16 mouse cellular contexts compared by ENCODE assay signal in genomic region chr8:107859770-107860169, GRCm38 (mm10).
A peak's percentile ranks its signal among the peaks of the same experiment; 100 is the strongest.
DNase-seq lines count a peak whose midpoint lies in the region; ATAC-seq lines count a peak whose summit lies in the region.
"Had no signal": no experiment of that assay in that cellular context is flagged by ENCODE, and none has a peak within 500 bp of the region (broad histone marks: within the 10 kb centered on the region; RNA-seq: fewer than 3 reads in every experiment).

No protein-coding gene starts in this region.

- DNase-seq in frontal cortex, postnatal 36 days (ENCODE audit: low spot score in 2 of 2): no peak
- DNase-seq in 3134 (ENCODE audit: extremely low read depth, insufficient read length, low spot score) (peak; percentile 9), NIH3T3 (ENCODE audit: low read depth) (peak; percentile 3), liver (no peak)
- DNase-seq in cerebellum, postnatal 14 days: no peak
- no peak for DNase-seq in embryo, embryonic 9.5 days (ENCODE audit: extremely low spot score)
- DNase-seq: cerebellum, postnatal 25 days; lung, adult 2 months; right cerebral cortex, adult 18-20 months; thymus, postnatal 4 days had no signal

- no peaks in the 10 kb centered on the region for H3K27me3 ChIP-seq in forebrain, embryonic 16.5 days (replicated peaks; ENCODE audit: control insufficient read depth, insufficient read depth, low read length)
- H3K27me3 ChIP-seq: intestine, embryonic 15.5 days; kidney, embryonic 15.5 days had no signal

- H3K4me3 ChIP-seq in forebrain, embryonic 16.5 days (replicated peaks; ENCODE audit: low read length): no peak overlapping the region
- H3K4me3 ChIP-seq: intestine, embryonic 15.5 days; kidney, embryonic 15.5 days had no signal

- H3K4me2 ChIP-seq in forebrain, embryonic 16.5 days (ENCODE audit: low read length): no peak overlapping the region
- H3K4me2 ChIP-seq: intestine, embryonic 15.5 days; kidney, embryonic 15.5 days had no signal

- 56% methylated on average over 4 of the region's 4 CpGs for WGBS in forebrain, embryonic 16.5 days

- peak overlapping the region; percentile 76 for H3K27ac ChIP-seq in forebrain, embryonic 16.5 days (ENCODE audit: low read length)
- H3K27ac ChIP-seq: intestine, embryonic 15.5 days; kidney, embryonic 15.5 days; macrophage had no signal

- ATAC-seq in frontal cortex, adult (ENCODE audit: low TSS enrichment): 0 out of 2 replicates have a peak, but pooled peaks have one; percentile 13
- peak; percentile 82 for ATAC-seq in forebrain, embryonic 16.5 days
- ATAC-seq: activated CD4-positive, CD25-positive, alpha-beta regulatory T cell, adult 4 months; intestine, embryonic 15.5 days had no signal

- H3K4me1 ChIP-seq in forebrain, embryonic 16.5 days (replicated peaks; ENCODE audit: control insufficient read depth, insufficient read depth, low read length): peaks cover 16% of the 10 kb centered on the region
- H3K4me1 ChIP-seq: intestine, embryonic 15.5 days; kidney, embryonic 15.5 days had no signal

- no peak overlapping the region for H3K9ac ChIP-seq in forebrain, embryonic 16.5 days (replicated peaks; ENCODE audit: low read depth, low read length)
- H3K9ac ChIP-seq: intestine, embryonic 15.5 days; kidney, embryonic 15.5 days had no signal

- no peaks in the 10 kb centered on the region for H3K36me3 ChIP-seq in forebrain, embryonic 16.5 days (ENCODE audit: control insufficient read depth, insufficient read depth)
- H3K36me3 ChIP-seq: intestine, embryonic 15.5 days; kidney, embryonic 15.5 days had no signal

- no peaks in the 10 kb centered on the region for H3K9me3 ChIP-seq in forebrain, embryonic 16.5 days (ENCODE audit: control insufficient read depth, low read length)
- H3K9me3 ChIP-seq: intestine, embryonic 15.5 days; kidney, embryonic 15.5 days had no signal

Comparison
In these comparisons a context has a peak if more than half of its experiments do, and no peak if none do; other contexts are left out.
1. DNase-seq: peak in 3134 (single experiment) and NIH3T3 (single experiment); none in frontal cortex, postnatal 36 days (0 of 2), cerebellum, postnatal 14 days (0 of 2), embryo, embryonic 9.5 days (single experiment) and liver (single experiment).